Mouse (Mus musculus) adrenal gland, postnatal 36 days (tissue): Measurements from ENCODE around the gene Clec11a. TPM values are rescaled to one million over a fixed set of nuclear protein-coding genes. Genes with fewer than 3 reads are reported as not detected.
"Not testable (repeated sequence)": the region's sequence is repeated elsewhere in the genome, so short reads cannot be mapped to it uniquely, and the experiment has no call there.

Source experiments
- DNase-seq, 2 experiments: peaks; one replicate each; pipeline ENCODE4 v3.0.0; 2021; ENCODE audit warnings: mixed read lengths in 1 of 2
- total RNA-seq, 2 experiments: library from RNA; stranded (reverse); gene quantifications; 2 replicates each; pipeline ENCODE4 v1.2.3; 2021

The Clec11a gene
- total RNA-seq, 2 experiments from 2014 or later = 4.1 TPM

GRCm38 (mm10) chr7:44326614-44327013 lies 19.9 kb upstream of the Clec11a start:
- no peak for DNase-seq

GRCm38 (mm10) chr7:44322290-44322689 lies 15.6 kb upstream of the Clec11a start:
- no peak for DNase-seq

- no peak for DNase-seq
Measured at GRCm38 (mm10) chr7:44320886-44321285, 14.2 kb upstream of the Clec11a start.

- DNase-seq = peak; percentile 33 to 66
Measured at GRCm38 (mm10) chr7:44317913-44318312, 11.2 kb upstream of the Clec11a start.

GRCm38 (mm10) chr7:44312484-44312883 lies 5.8 kb upstream of the Clec11a start:
- no peak for DNase-seq

- no peak for DNase-seq
Measured at GRCm38 (mm10) chr7:44311713-44312304, 5.1 kb upstream of the Clec11a start.

- DNase-seq = peak; percentile 67 to 80
Measured at GRCm38 (mm10) chr7:44310878-44311712, 4.4 kb upstream of the Clec11a start.

GRCm38 (mm10) chr7:44310285-44310877 lies 3.7 kb upstream of the Clec11a start:
- DNase-seq = peak; percentile 16 to 27

- DNase-seq = no peak
Measured at GRCm38 (mm10) chr7:44309475-44310284, 3.0 kb upstream of the Clec11a start, which contains the start of gene Shank1. Gene Shank1, plus strand, starts transcription at chr7:44310253.

- no peak for DNase-seq
Measured at GRCm38 (mm10) chr7:44307261-44308020, 739 bp upstream of the Clec11a start.

GRCm38 (mm10) chr7:44305686-44306085 lies 1.0 kb downstream of the Clec11a start:
- no peak for DNase-seq

- peak; percentile 96 to 97 for DNase-seq
Measured at GRCm38 (mm10) chr7:44304775-44305641, 1.7 kb downstream of the Clec11a start.

GRCm38 (mm10) chr7:44304463-44304774 lies 2.3 kb downstream of the Clec11a start:
- DNase-seq = no peak

GRCm38 (mm10) chr7:44303346-44304340 lies 3.1 kb downstream of the Clec11a start:
- no peak for DNase-seq

- not testable (repeated sequence) for DNase-seq
Measured at GRCm38 (mm10) chr7:44297501-44297900, 9.2 kb downstream of the Clec11a start.

- DNase-seq = no peak
Measured at GRCm38 (mm10) chr7:44291418-44291817, 15.3 kb downstream of the Clec11a start.

GRCm38 (mm10) chr7:44290986-44291385 lies 15.7 kb downstream of the Clec11a start:
- DNase-seq = no peak

GRCm38 (mm10) chr7:44287760-44288159 lies 18.9 kb downstream of the Clec11a start:
- DNase-seq = peak in 1 of 2 experiments; percentile 9

GRCm38 (mm10) chr7:44281586-44281985 lies 25.1 kb downstream of the Clec11a start:
- no peak for DNase-seq
